Mouse (Mus musculus) embryo, embryonic 9.5 days (tissue): ENCODE measurements around the gene Ctrc.

Experiments
- DNase-seq: peaks from one replicate; pipeline ENCODE4 v3.0.0-alpha.2; 2017; ENCODE audit errors: extremely low spot score

Gene Ctrc

GRCm38 (mm10) chr4:141867498-141867897, 21.3 kb upstream of the Ctrc start:
- no peak for DNase-seq

DNA sequence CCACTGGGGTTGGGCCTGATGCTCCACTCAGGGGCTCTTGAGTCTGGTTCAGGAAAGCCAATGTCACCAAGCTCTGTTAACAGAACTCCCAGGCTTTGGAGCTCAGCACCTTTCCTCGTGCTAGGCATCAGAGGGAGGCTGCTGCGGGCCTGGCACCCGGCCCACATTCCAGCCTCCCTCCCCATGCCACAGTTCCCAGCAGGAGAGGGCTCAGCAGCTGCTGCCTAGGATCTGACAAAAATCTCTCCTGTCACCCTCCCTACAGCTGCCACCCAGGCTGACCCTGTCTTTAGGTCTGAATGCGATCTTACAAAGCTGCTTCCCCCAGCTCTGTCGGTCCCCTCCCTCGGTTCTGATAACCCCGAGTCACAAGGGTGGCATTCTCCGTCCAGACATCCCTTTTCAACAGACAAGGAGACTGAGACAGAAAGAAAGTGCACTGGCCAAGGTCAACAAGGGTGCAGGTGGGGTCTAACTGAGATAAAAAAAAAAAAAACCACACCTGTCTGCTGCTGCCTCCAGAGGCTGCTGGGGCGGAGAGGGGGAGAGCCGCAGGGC, 20.9 kb upstream of the Ctrc start:
- DNase-seq: no peak

GRCm38 (mm10) chr4:141865600-141865999, 19.4 kb upstream of the Ctrc start:
- DNase-seq: no peak

GRCm38 (mm10) chr4:141865006-141865405, 18.8 kb upstream of the Ctrc start:
- no peak for DNase-seq

- DNase-seq: no peak
These were observed 18.3 kb upstream of the Ctrc start for GRCm38 (mm10) chr4:141864506-141864905.

DNA sequence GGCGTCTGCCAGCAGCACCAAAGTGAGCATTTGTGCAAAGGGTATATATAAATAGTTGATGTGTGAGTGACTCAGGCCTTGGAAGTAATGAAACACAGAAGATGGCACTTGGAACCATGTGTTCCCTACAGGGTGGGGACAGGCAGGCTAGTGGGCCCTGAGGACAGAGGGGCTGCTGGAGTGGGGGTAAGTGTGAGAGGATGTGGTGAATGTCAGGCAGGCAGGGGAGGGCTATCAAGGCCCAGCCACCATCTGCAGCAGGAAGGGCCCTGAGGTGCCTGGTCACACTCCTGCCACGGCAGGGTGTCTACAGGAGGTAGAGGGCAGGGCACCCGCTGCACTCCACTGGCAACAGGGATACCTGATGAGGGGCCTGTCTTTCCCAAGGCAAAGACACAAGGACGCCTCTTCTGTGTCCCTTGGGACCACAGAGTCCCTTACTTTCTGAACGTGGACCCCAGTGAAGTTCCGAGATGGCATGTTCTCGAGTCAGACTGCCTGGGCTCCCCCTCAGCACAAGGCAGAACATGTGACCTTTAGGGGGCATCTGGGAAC, 17.6 kb upstream of the Ctrc start:
- DNase-seq: no peak

GRCm38 (mm10) chr4:141862867-141863266, 16.7 kb upstream of the Ctrc start:
- DNase-seq: no peak

- no peak for DNase-seq
These were observed 15.6 kb upstream of the Ctrc start for GRCm38 (mm10) chr4:141861591-141862295.

- no peak for DNase-seq
These were observed 14.2 kb upstream of the Ctrc start for GRCm38 (mm10) chr4:141860246-141860841.

GRCm38 (mm10) chr4:141859351-141859750, 13.2 kb upstream of the Ctrc start:
- DNase-seq: no peak

DNA sequence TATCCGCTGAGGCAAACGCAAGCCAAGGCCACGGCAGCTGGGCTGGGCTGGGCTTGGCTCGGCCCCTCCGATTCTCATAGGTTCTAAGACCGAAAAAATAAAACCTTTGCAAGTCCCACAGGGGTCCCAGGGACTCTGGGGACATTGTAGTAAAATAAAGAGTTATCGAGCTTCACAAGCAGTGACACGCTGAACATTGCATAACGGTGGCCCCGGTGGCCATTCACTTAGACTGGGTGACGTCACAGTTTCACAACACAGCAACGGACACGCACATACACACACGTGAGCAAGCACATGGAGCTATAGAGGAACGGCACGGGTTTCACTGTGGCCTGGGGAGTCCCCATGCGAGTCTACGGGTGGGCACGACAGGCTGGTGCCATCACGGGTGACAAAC, 12.3 kb upstream of the Ctrc start:
- no peak for DNase-seq

DNA sequence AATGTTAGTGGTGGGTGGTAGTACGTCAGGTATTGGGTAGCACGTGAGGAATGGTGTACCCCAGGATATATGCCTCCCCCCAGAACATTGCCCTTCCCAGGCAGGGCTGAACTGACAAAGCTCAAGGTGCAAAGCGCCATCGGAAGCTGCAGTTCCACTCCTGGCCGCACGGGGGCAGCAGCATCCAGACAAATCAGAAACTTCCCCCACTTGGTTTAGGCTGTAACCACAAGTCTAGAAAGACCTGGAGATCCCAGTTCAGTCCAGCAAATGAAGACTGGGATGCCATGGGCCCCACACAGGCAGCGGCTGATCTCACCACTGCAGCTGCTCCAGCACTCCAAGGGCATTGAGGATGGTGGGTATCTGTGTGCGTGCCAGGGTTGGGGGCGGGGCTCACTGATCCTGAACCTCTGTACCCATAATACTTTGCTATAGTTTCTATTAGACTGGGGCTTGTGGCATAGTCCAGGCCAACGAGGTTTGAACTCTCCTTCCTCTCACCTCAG, 11.3 kb upstream of the Ctrc start:
- DNase-seq: peak; percentile 82

DNA sequence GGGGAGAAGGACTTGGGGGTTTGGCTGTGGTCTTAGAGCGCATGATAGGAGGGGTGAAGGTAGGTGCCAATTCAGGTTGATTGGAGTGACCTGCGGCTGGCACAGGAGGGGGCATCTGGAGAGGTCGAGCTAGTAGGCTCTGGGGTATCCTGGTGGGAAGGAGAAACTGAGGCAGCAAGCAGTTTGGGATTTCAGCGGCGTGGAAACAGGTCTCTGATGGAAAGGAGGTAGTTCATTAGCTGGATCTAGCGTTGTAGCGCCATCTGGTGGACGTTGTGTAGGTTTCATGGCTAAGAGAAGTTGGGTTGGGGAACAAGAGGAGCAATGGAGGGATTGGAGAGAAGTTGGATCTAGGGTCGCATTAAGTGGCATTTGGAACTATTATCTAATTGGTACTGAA, 7.3 kb upstream of the Ctrc start:
- peak; percentile 22 for DNase-seq

- no peak for DNase-seq
These were observed 11.5 kb downstream of the Ctrc start for GRCm38 (mm10) chr4:141834536-141835095.

- DNase-seq: no peak
These were observed 12.2 kb downstream of the Ctrc start for GRCm38 (mm10) chr4:141833911-141834310.

DNA sequence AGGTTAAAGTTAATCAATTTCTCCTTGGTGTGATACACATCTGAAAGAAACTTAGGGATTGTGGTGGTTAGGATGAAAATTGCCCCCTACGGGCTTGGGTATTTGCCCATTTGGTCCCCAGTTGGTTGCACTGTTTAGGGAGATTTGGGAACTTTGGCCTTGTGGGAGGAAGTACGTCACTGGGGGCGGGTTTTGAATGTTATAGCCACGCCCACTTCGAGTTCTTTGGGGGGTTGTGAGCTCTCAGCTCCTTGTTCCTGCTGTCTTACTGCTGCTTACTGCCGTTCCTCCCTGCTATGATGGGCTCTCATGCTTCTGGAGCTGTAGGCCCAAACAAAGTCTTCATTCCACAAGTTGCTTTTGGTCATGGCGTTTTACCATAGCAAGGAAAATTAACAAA, 14.8 kb downstream of the Ctrc start:
- DNase-seq: no peak

DNA sequence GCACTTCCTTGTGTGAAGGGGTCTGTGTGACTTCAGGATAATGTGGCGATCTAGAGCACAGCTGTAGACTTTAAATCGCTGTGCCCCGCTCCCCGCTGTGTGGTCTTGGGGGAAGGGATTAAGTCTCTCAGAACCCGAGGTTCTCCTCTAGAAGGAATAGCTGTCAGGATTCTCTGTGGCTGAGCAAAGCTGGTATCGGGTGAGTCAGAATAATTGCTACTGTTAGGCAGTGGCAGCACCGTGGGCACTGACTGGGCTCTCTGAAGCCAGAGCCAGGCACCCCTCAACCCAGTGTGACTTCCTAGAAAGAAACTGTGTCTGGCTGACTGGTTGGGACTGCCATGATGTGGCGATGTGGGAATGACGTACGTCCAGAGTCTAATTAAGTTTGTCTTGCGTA, 15.8 kb downstream of the Ctrc start:
- DNase-seq: no peak

GRCm38 (mm10) chr4:141828177-141828576, 18.0 kb downstream of the Ctrc start:
- DNase-seq: no peak

DNA sequence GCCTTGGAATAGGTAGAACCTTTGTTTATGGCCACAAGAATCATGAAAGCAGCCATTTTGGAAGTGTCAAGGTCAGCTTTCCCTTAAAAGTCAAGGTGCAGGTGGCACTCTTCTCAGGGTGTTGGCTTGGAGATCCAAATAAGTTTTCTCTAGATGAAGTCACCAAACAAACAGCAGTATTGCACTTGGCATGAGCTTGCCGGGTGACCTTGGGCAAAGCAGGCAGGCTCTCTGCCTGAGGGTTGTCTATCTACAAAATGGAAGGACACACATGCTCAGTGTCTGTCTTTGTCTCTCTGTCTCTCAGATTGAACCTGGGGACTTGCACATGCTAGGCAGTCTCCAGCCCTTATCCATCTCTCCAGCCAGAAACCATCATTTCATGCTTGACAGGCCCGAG, 18.8 kb downstream of the Ctrc start:
- DNase-seq: no peak

GRCm38 (mm10) chr4:141826060-141826459, 20.1 kb downstream of the Ctrc start, which contains the start of gene Cela2a:
Gene Cela2a, minus strand, starts transcription at chr4:141826160.
- DNase-seq: no peak

DNA sequence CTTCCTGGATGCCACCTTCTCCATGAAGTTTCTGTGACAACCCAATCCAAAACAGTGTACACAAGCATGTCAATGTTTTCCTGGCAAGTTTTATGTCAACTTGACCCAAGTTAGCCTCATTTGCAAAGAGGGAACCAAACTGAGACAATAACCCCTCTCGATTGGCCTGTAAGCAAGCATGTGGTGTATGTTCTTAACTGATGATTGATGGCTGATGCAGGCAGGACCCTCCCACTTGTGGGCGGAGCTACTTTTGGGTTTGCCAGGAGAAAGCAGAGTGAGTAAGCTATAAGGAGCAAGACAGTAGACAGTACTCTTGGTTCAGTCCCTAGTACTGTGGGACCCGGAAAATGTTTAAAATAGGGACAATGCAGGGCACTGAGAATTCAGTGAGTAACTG, 23.2 kb downstream of the Ctrc start:
- DNase-seq: peak; percentile 17

DNA sequence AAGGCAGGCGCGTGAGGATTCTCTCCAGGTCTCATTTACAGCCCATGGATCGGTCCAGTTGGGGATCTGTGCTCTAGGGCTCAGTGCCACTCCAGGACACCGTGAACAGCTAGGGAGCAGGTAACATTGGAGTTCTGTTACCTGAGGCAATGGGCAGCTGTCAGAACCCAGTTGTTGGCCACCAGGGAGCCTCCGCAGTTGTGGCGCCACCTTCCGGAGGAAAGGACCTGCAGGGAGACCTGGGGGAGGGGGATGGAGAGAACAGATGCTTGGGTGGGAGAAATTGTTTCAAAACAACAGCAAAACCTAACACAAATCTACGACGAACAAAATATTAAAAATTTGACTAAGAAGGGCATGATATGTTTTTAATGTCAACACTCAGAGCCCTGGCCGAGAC, 24.1 kb downstream of the Ctrc start:
- no peak for DNase-seq

GRCm38 (mm10) chr4:141821178-141821577, 25.0 kb downstream of the Ctrc start:
- DNase-seq: no peak
